Mouse (Mus musculus) limb, embryonic 14.5 days (tissue): ENCODE measurements around the gene Rab1a. TPM values are rescaled to one million over a fixed set of nuclear protein-coding genes. Genes with fewer than 3 reads are reported as not detected.
"Not testable (repeated sequence)": the region's sequence is repeated elsewhere in the genome, so short reads cannot be mapped to it uniquely, and the experiment has no call there.

Experiments used
- ATAC-seq: fragments of 200-750 bp; cut with Nextera tagmentation; 2 replicates; pipeline ENCODE4 v1.8.0; 2017; ENCODE audit warnings: low read depth, moderate number of reproducible peaks, moderate TSS enrichment; ENCODE audit not compliant: low FRiP score
- DNase-seq: peaks from one replicate; pipeline ENCODE4 v3.0.0-alpha.2; 2015; ENCODE audit warnings: low spot score
- H3K27ac ChIP-seq: fragments of 300-500 bp; sonication (generic); replicated peaks from 2 replicates; pipeline ENCODE4 v1.5.1; 2014; ENCODE audit warnings: low read depth, mild to moderate bottlenecking, low read length, moderate library complexity, mixed read lengths
- H3K27me3 ChIP-seq: fragments of 300-500 bp; sonication (generic); 2 replicates; pipeline ENCODE4 v1.6.1; 2014; ENCODE audit warnings: low read length, mixed read lengths; ENCODE audit not compliant: control insufficient read depth, insufficient read depth
- H3K36me3 ChIP-seq: fragments of 300-500 bp; sonication (generic); 2 replicates; pipeline ENCODE4 v1.6.1; 2014; ENCODE audit warnings: mild to moderate bottlenecking, low read length, moderate library complexity, mixed read lengths; ENCODE audit not compliant: control insufficient read depth, insufficient read depth
- H3K4me1 ChIP-seq: fragments of 300-500 bp; sonication (generic); 2 replicates; pipeline ENCODE4 v1.6.1; 2014; ENCODE audit warnings: antibody characterized with exemption, low read length, mixed read lengths; ENCODE audit not compliant: control insufficient read depth, insufficient read depth
- H3K4me2 ChIP-seq: fragments of 300-500 bp; sonication (generic); replicated peaks from 2 replicates; pipeline ENCODE4 v1.6.1; 2014; ENCODE audit warnings: low read depth, mild to moderate bottlenecking, low read length, moderate library complexity; ENCODE audit not compliant: severe bottlenecking
- H3K4me3 ChIP-seq: fragments of 300-500 bp; sonication (generic); replicated peaks from 2 replicates; pipeline ENCODE4 v1.5.1; 2014; ENCODE audit warnings: low read length
- H3K9ac ChIP-seq: fragments of 300-500 bp; sonication (generic); 2 replicates; pipeline ENCODE4 v1.6.1; 2014; ENCODE audit warnings: mild to moderate bottlenecking, low read depth, low read length, moderate library complexity; ENCODE audit not compliant: severe bottlenecking
- H3K9me3 ChIP-seq: fragments of 300-500 bp; sonication (generic); 2 replicates; pipeline ENCODE4 v1.6.1; 2016; ENCODE audit warnings: low read length; ENCODE audit not compliant: control insufficient read depth
- POLR2A ChIP-seq: fragments of 200-500 bp; IDR thresholded peaks from 2 replicates; pipeline ENCODE4 v1.8.0; 2012; ENCODE audit warnings: inconsistent platforms, mild to moderate bottlenecking, moderate library complexity, borderline replicate concordance; ENCODE audit not compliant: insufficient read depth, insufficient read length; ENCODE audit errors: extremely low read depth
- WGBS: fragments of 180-500 bp; shearing (Covaris S2); extraction: QIAGEN DNeasy Blood & Tissue Kit; methylation state at CpG from one replicate; pipeline ENCODE4 v1.1.7; 2014; 5-methylcytosine and 5-hydroxymethylcytosine counted together
- polyA plus RNA-seq, 2 experiments: library from polyadenylated mRNA; depleted of rRNA in 1 of 2; stranded (reverse) in 1 of 2; unstranded in 1 of 2; fragments of >200 nt; fragmentation: Nextera tagmentation in 1 of 2; extraction: Ambion mirVana in 1 of 2; gene quantifications; 2 replicates each; pipeline versions ENCODE4 v1.2.1 to v1.2.3; 2012 to 2014

Gene Rab1a
- polyA plus RNA-seq, 2 experiments: 210 to 234 TPM

- 78% methylated on average over 4 of the region's 4 CpGs for WGBS
- Histone ChIP-seq H3K27ac (no peak overlapping the region), H3K9ac (no peak overlapping the region), H3K4me3 (no peak overlapping the region), H3K9me3 (no peaks in the 10 kb centered on the region), H3K4me2 (no peak overlapping the region), H3K27me3 (no peaks in the 10 kb centered on the region), H3K36me3 (no peaks in the 10 kb centered on the region), H3K4me1 (no peaks in the 10 kb centered on the region)
- DNase-seq (no peak), ATAC-seq (no peak)
- no peak for TF ChIP-seq POLR2A
Observed at GRCm38 (mm10) chr11:20164979-20165867, 36.0 kb upstream of the Rab1a start.

- 93% methylated on average over 4 of the region's 4 CpGs for WGBS
- no peak for ATAC-seq
- H3K9ac ChIP-seq: no peak overlapping the region
- DNase-seq: no peak
- H3K36me3 ChIP-seq: no peaks in the 10 kb centered on the region
- no peak overlapping the region for H3K27ac ChIP-seq
- no peaks in the 10 kb centered on the region for H3K27me3 ChIP-seq
- no peak for TF ChIP-seq POLR2A
- H3K4me2 ChIP-seq: no peak overlapping the region
- no peaks in the 10 kb centered on the region for H3K9me3 ChIP-seq
- no peak overlapping the region for H3K4me3 ChIP-seq
- no peaks in the 10 kb centered on the region for H3K4me1 ChIP-seq
Observed at GRCm38 (mm10) chr11:20165991-20166390, 35.2 kb upstream of the Rab1a start.

DNA sequence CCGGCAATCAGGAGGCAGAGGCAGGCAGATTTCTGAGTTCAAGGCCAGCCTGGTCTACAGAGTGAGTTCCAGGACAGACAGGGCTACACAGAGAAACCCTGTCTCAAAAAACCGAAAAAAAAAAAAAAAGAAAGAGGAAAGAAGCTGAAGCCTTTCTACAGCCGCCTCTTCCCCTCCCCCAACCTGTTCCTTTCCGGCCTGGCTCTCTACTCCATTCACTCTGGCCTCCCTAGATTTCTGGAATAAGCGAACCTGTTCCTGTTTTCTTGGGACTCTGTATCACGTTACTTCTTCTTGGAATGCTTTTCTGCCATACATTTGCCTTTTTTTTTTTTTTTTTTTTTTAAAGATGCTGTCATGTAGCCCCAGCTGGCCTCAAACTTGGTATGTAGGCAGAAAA lies 34.8 kb upstream of the Rab1a start:
- WGBS: 78% methylated on average over 5 of the region's 6 CpGs
- not testable (repeated sequence) for H3K4me2 ChIP-seq, ATAC-seq, H3K27me3 ChIP-seq, H3K9ac ChIP-seq, DNase-seq, H3K4me3 ChIP-seq, H3K9me3 ChIP-seq, H3K27ac ChIP-seq, H3K4me1 ChIP-seq, H3K36me3 ChIP-seq

DNA sequence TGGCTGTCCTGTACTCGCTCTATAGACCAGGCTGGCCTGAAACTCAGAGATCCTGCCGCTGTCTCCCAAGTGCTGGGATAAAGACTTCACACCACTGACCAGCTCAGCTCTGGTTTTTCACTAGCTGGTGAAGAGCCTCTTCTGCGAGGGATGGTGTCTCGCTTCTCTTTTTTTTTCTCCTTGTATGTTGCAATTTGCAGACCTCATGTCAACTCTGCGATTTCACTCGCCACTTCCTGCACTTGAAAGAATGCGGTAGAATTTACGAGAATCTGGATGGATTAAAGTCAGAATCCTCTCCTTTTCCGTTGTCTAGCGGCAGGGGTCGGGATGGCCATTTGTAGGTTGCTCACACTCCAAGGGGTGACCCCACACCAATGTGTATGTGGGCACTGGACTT lies 32.3 kb upstream of the Rab1a start:
- H3K36me3 ChIP-seq: no peaks in the 10 kb centered on the region
- no peaks in the 10 kb centered on the region for H3K4me1 ChIP-seq
- no peak overlapping the region for H3K4me2 ChIP-seq
- H3K27ac ChIP-seq: no peak overlapping the region
- no peak for TF ChIP-seq POLR2A
- ATAC-seq (no peak), DNase-seq (no peak)
- H3K27me3 ChIP-seq: no peaks in the 10 kb centered on the region
- H3K4me3 ChIP-seq: no peak overlapping the region
- no peak overlapping the region for H3K9ac ChIP-seq
- 82% methylated on average over 11 of the region's 11 CpGs for WGBS
- no peaks in the 10 kb centered on the region for H3K9me3 ChIP-seq

GRCm38 (mm10) chr11:20187271-20187670 lies 14.0 kb upstream of the Rab1a start:
- Histone ChIP-seq H3K4me3 (no peak overlapping the region), H3K9me3 (no peaks in the 10 kb centered on the region), H3K27me3 (no peaks in the 10 kb centered on the region), H3K36me3 (no peaks in the 10 kb centered on the region), H3K27ac (no peak overlapping the region), H3K4me2 (no peak overlapping the region), H3K4me1 (no peaks in the 10 kb centered on the region), H3K9ac (no peak overlapping the region)
- WGBS: 54% methylated on average over 6 of the region's 6 CpGs
- TF ChIP-seq POLR2A: no peak
- no peak for ATAC-seq
- DNase-seq: no peak
